8 mouse cellular contexts compared by ENCODE assay signal in genomic region chr13:9094186-9094980, GRCm38 (mm10). TPM values are rescaled to one million over a fixed set of nuclear protein-coding genes. Genes with fewer than 3 reads are reported as not detected.
DNase-seq lines count a peak whose midpoint lies in the region; ATAC-seq and TF ChIP-seq lines count a peak whose summit lies in the region.

No protein-coding gene starts in this region.

- TF ChIP-seq POLR2A in small intestine, adult 2 months (IDR thresholded peaks at IDR 0.05; ENCODE audit: low read depth, low read length) = no peak

- peaks cover 2% of the 10 kb centered on the region; the same call in 1 of the 2 replicates for H3K4me1 ChIP-seq in forebrain, embryonic 11.5 days (replicated peaks; ENCODE audit: control insufficient read depth, insufficient read depth, low read length)
- peaks cover 46% of the 10 kb centered on the region for H3K4me1 ChIP-seq in megakaryocyte, embryonic 14.5 days
- peaks cover 10% of the 10 kb centered on the region for H3K4me1 ChIP-seq in small intestine, adult 2 months (ENCODE audit: control insufficient read depth, insufficient read depth, insufficient read length, low read length)

- peak overlapping the region; percentile 73 for H3K4me2 ChIP-seq in forebrain, embryonic 11.5 days (ENCODE audit: low read depth, low read length, severe bottlenecking)

- H3K4me3 ChIP-seq in forebrain, embryonic 11.5 days (ENCODE audit: low read depth, low read length) = peak overlapping the region; percentile 97
- peak overlapping the region; percentile 94 for H3K4me3 ChIP-seq in megakaryocyte, embryonic 14.5 days (replicated peaks)
- peak overlapping the region; percentile 72 for H3K4me3 ChIP-seq in small intestine, adult 2 months (ENCODE audit: low read depth, low read length)

- no peaks in the 10 kb centered on the region for H3K27me3 ChIP-seq in forebrain, embryonic 11.5 days (ENCODE audit: control insufficient read depth, insufficient read depth, low read length)
- H3K27me3 ChIP-seq in megakaryocyte, embryonic 14.5 days (replicated peaks) = no peaks in the 10 kb centered on the region
- H3K27me3 ChIP-seq in small intestine, adult 2 months (ENCODE audit: control insufficient read depth, insufficient read depth, low read length) = no peaks in the 10 kb centered on the region

- DNase-seq in cerebellum, adult 11-12 months = peak; percentile 65
- DNase-seq in cerebellum, adult 11 months = no peak
- DNase-seq in adrenal gland, postnatal 14 days = peak; percentile 76
- DNase-seq in forebrain, embryonic 11.5 days (ENCODE audit: low spot score) = peak; percentile 78
- peak; percentile 51 for DNase-seq in heart, postnatal 4 days
- DNase-seq in layer of hippocampus, postnatal 25 days (ENCODE audit: extremely low spot score in 1 of 2, low spot score in 1 of 2) = peak; percentile 7 to 29

- no peaks in the 10 kb centered on the region for H3K9me3 ChIP-seq in forebrain, embryonic 11.5 days (ENCODE audit: control insufficient read depth, low read length)
- H3K9me3 ChIP-seq in megakaryocyte, embryonic 14.5 days = no peaks in the 10 kb centered on the region

- peak; percentile 67 for ATAC-seq in forebrain, embryonic 11.5 days (replicated peaks; ENCODE audit: low FRiP score)

- H3K27ac ChIP-seq in forebrain, embryonic 11.5 days (ENCODE audit: low read depth, low read length) = peak overlapping the region; percentile 81
- H3K27ac ChIP-seq in small intestine, adult 2 months (ENCODE audit: insufficient read depth, low read depth, low read length) = peak overlapping the region; percentile 83

- H3K9ac ChIP-seq in forebrain, embryonic 11.5 days (ENCODE audit: low read length) = peak overlapping the region; percentile 86

- under 1% methylated on average over 59 of the region's 63 CpGs for WGBS in forebrain, embryonic 11.5 days
- under 1% methylated on average over 62 of the region's 63 CpGs for WGBS in small intestine, adult 2 months

- no peak for TF ChIP-seq CTCF in small intestine, adult 2 months (IDR thresholded peaks at IDR 0.05; ENCODE audit: extremely low read depth, insufficient read length, insufficient replicate concordance, low read depth, low read length)

- H3K36me3 ChIP-seq in forebrain, embryonic 11.5 days (ENCODE audit: control insufficient read depth, insufficient read depth, low read length) = no peaks in the 10 kb centered on the region
- H3K36me3 ChIP-seq in megakaryocyte, embryonic 14.5 days (replicated peaks; ENCODE audit: low read length) = peaks cover 16% of the 10 kb centered on the region
- no peaks in the 10 kb centered on the region for H3K36me3 ChIP-seq in small intestine, adult 2 months (ENCODE audit: control insufficient read depth, insufficient read depth, low read length)

RNA-seq across cellular contexts. Expression of gene Larp4b, which starts 0.7 kb away (rescaled TPM):
- 68.8 and 73.0 TPM in 2 replicates for total RNA-seq in adrenal gland, postnatal 14 days (2021)
- polyA plus RNA-seq in forebrain, embryonic 11.5 days (2014; fragmentation: Nextera tagmentation; extraction: Ambion mirVana) = 42.5 and 46.2 TPM in 2 replicates
- 10 to 100 TPM; 85.3 to 85.8 TPM for total RNA-seq in heart, postnatal 4 days (2021)
- total RNA-seq in layer of hippocampus, postnatal 25 days (2021) = 10 to 100 TPM; 73.2 to 76.8 TPM
- 11.9 and 15.7 TPM in 2 replicates for polyA plus RNA-seq in megakaryocyte, embryonic 14.5 days (2012; ENCODE audit: insufficient read depth, low replicate concordance)
- polyA plus RNA-seq in small intestine, adult 2 months (2012; rRNA removed) = 8.5 and 18.1 TPM in 2 replicates
